Mouse (Mus musculus) liver, postnatal 0 days (tissue): Measurements from ENCODE around the gene Ssna1. TPM values are rescaled to one million over a fixed set of nuclear protein-coding genes. Genes with fewer than 3 reads are reported as not detected.

Experiments used
- ATAC-seq: fragments of 200-750 bp; cut with Nextera tagmentation; 2 replicates; pipeline ENCODE4 v1.8.0; 2017; ENCODE audit warnings: mild to moderate bottlenecking, moderate library complexity
- DNase-seq: peaks from one replicate; pipeline ENCODE4 v3.0.0-alpha.2; 2016
- H3K27ac ChIP-seq: fragments of 300-500 bp; sonication (generic); 2 replicates; pipeline ENCODE4 v1.5.1; 2014; ENCODE audit warnings: antibody characterized with exemption, moderate library complexity, mild to moderate bottlenecking, low read depth
- H3K27me3 ChIP-seq: fragments of 300-500 bp; sonication (generic); 2 replicates; pipeline ENCODE4 v1.6.1; 2014; ENCODE audit warnings: low read length, control low read depth, mixed read lengths; ENCODE audit not compliant: insufficient read depth
- H3K36me3 ChIP-seq: fragments of 300-500 bp; sonication (generic); replicated peaks from 2 replicates; pipeline ENCODE4 v1.6.1; 2014; ENCODE audit warnings: mild to moderate bottlenecking, control low read depth, low read length, moderate library complexity, mixed read lengths; ENCODE audit not compliant: insufficient read depth
- H3K4me1 ChIP-seq: fragments of 300-500 bp; sonication (generic); 2 replicates; pipeline ENCODE4 v1.6.1; 2014; ENCODE audit warnings: antibody characterized with exemption, mild to moderate bottlenecking, control low read depth; ENCODE audit not compliant: insufficient read depth
- H3K4me2 ChIP-seq: fragments of 300-500 bp; sonication (generic); 2 replicates; pipeline ENCODE4 v1.6.1; 2014; ENCODE audit warnings: low read depth, mild to moderate bottlenecking, low read length, moderate library complexity, mixed read lengths
- H3K4me3 ChIP-seq: fragments of 300-500 bp; sonication (generic); 2 replicates; pipeline ENCODE4 v1.5.1; 2014; ENCODE audit warnings: low read depth, low read length
- H3K9ac ChIP-seq: fragments of 300-500 bp; sonication (generic); replicated peaks from 2 replicates; pipeline ENCODE4 v1.6.1; 2014; ENCODE audit warnings: mild to moderate bottlenecking, moderate library complexity
- H3K9me3 ChIP-seq: fragments of 300-500 bp; sonication (generic); 2 replicates; pipeline ENCODE4 v1.6.1; 2016; ENCODE audit warnings: mild to moderate bottlenecking, control low read depth, low read length, mixed read lengths
- CTCF ChIP-seq: sonication (generic); IDR thresholded peaks from 2 replicates; pipeline ENCODE4 v1.5.1; 2016; ENCODE audit warnings: antibody characterized with exemption, low read depth
- EP300 ChIP-seq: IDR thresholded peaks from 2 replicates; pipeline ENCODE4 v1.6.1; 2016; ENCODE audit warnings: antibody characterized with exemption, low read depth, mild to moderate bottlenecking
- WGBS: fragments of 180-500 bp; shearing (Covaris S2); extraction: QIAGEN DNeasy Blood & Tissue Kit; methylation state at CpG from one replicate; pipeline ENCODE4 v1.1.7; 2014; ENCODE audit not compliant: insufficient replicate concordance; 5-methylcytosine and 5-hydroxymethylcytosine counted together
- polyA plus RNA-seq: library from polyadenylated mRNA; unstranded; fragments of >200 nt; fragmentation: Nextera tagmentation; extraction: Ambion mirVana; gene quantifications from 2 replicates; pipeline ENCODE4 v1.2.1, GENCODE M21; 2015

The Ssna1 gene
- polyA plus RNA-seq, 1 experiment from 2014 or later = 81.7 TPM

DNA sequence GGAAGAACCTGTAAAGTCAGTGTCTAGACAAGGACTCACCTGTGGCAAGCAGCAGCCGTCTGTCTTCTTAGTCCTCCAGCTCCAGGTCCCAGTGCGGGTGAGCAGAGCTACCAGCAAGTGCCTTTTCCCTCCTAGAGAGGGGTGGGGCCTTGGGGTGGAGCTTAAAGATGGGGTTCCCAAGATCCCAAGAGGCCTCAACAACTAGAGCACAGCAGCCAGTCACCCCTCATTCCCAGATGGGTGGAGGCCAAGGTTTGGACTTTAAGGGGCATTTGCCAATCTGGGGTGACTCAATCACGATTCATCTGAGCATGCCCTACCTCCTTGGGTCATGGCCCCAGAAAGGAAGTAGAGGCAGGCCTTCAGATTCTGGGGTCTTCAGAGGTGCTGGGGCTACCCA, 32.5 kb downstream of the Ssna1 start:
- DNase-seq = no peak
- H3K4me2 ChIP-seq = no peak overlapping the region
- WGBS = 83% methylated on average over 3 of the region's 3 CpGs
- no peak for TF ChIP-seq CTCF
- TF ChIP-seq EP300 = no peak
- H3K27ac ChIP-seq = no peak overlapping the region
- H3K4me1 ChIP-seq = peaks cover 23% of the 10 kb centered on the region
- H3K27me3 ChIP-seq = peaks cover 26% of the 10 kb centered on the region
- H3K9ac ChIP-seq = no peak overlapping the region
- H3K36me3 ChIP-seq = no peaks in the 10 kb centered on the region
- no peaks in the 10 kb centered on the region for H3K9me3 ChIP-seq
- no peak for ATAC-seq
- H3K4me3 ChIP-seq = no peak overlapping the region

GRCm38 (mm10) chr2:25238106-25238505, 34.1 kb downstream of the Ssna1 start:
- Histone ChIP-seq H3K9ac (no peak overlapping the region), H3K4me3 (no peak overlapping the region), H3K36me3 (no peaks in the 10 kb centered on the region), H3K9me3 (no peaks in the 10 kb centered on the region), H3K27ac (no peak overlapping the region), H3K27me3 (peaks cover 22% of the 10 kb centered on the region), H3K4me1 (peaks cover 23% of the 10 kb centered on the region), H3K4me2 (no peak overlapping the region)
- no peak for ATAC-seq
- TF ChIP-seq EP300 (no peak), CTCF (no peak)
- DNase-seq = no peak

- Histone ChIP-seq H3K4me1 (peaks cover 22% of the 10 kb centered on the region), H3K4me2 (no peak overlapping the region), H3K27ac (no peak overlapping the region), H3K36me3 (no peaks in the 10 kb centered on the region), H3K9ac (no peak overlapping the region), H3K27me3 (peaks cover 16% of the 10 kb centered on the region), H3K4me3 (no peak overlapping the region), H3K9me3 (no peaks in the 10 kb centered on the region)
- TF ChIP-seq EP300 = no peak
- TF ChIP-seq CTCF = no peak
- no peak for ATAC-seq
- 64% methylated on average over 4 of the region's 4 CpGs for WGBS
- no peak for DNase-seq
Observed at GRCm38 (mm10) chr2:25237522-25237921, 34.7 kb downstream of the Ssna1 start.

GRCm38 (mm10) chr2:25236614-25237013, 35.6 kb downstream of the Ssna1 start, which contains the start of gene Rnf224:
Gene Rnf224 (minus strand): TSS chr2:25236787.
- Histone ChIP-seq H3K27me3 (peaks cover 8% of the 10 kb centered on the region), H3K9ac (no peak within 1 kb of the TSS), H3K4me1 (peaks cover 14% of the 10 kb centered on the region), H3K4me2 (no peak within 1 kb of the TSS), H3K27ac (no peak within 1 kb of the TSS), H3K4me3 (no peak within 1 kb of the TSS), H3K9me3 (no peaks in the 10 kb centered on the region), H3K36me3 (no peaks in the 10 kb centered on the region)
- TF ChIP-seq CTCF = no peak
- no peak for TF ChIP-seq EP300
- no peak for ATAC-seq
- 39% methylated on average over 8 of the region's 8 CpGs for WGBS
- no peak for DNase-seq

DNA sequence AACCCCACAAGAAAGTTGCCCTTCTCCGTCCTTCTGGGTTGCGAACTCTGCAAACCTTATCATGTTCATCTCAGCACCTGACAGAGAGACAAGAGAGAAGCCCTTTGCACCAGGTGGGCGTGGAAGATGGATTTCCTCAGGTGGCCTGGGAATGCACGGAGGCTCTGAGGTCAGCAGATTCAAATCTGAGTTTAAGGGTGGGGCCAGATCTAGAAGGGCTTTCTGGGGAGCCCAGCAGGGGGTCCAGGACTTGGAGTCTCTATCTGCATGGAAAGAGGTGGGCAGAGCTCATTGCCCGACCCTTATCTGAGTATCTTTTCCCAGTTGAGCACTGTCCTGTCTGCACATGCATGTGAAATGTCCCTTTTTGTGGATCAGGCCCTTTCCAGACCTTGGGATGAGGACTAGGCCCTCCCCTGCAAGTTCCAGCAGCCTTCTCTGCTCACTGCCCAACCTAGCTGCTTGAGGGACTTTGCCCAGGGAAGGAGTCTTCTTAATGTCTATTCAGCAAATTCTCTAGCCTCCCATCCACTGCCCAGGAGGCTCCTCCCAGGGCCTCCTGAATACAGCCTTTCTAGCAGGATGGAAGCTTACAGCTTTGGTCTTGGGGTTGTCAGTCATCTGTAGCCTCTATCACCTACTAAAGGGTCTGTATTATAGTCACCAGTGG, 37.6 kb downstream of the Ssna1 start:
- Histone ChIP-seq H3K9me3 (no peaks in the 10 kb centered on the region), H3K9ac (no peak overlapping the region), H3K27ac (no peak overlapping the region), H3K36me3 (no peaks in the 10 kb centered on the region), H3K27me3 (no peaks in the 10 kb centered on the region), H3K4me2 (no peak overlapping the region), H3K4me3 (no peak overlapping the region), H3K4me1 (no peaks in the 10 kb centered on the region; the same call in 1 of the 2 replicates)
- DNase-seq = no peak
- no peak for ATAC-seq
- 64% methylated on average over 5 of the region's 5 CpGs for WGBS
- TF ChIP-seq CTCF (no peak), EP300 (no peak)

GRCm38 (mm10) chr2:25234050-25234449, 38.2 kb downstream of the Ssna1 start, which contains the start of gene Slc34a3:
Gene Slc34a3 (minus strand): TSS chr2:25234364.
- 60% methylated on average over 3 of the region's 3 CpGs for WGBS
- Histone ChIP-seq H3K4me3 (no peak within 1 kb of the TSS), H3K9me3 (no peaks in the 10 kb centered on the region), H3K9ac (no peak within 1 kb of the TSS), H3K36me3 (no peaks in the 10 kb centered on the region), H3K27ac (no peak within 1 kb of the TSS), H3K4me2 (no peak within 1 kb of the TSS), H3K4me1 (peaks cover under 1% of the 10 kb centered on the region; the same call in 1 of the 2 replicates), H3K27me3 (no peaks in the 10 kb centered on the region)
- TF ChIP-seq EP300 (no peak), CTCF (no peak)
- DNase-seq = no peak
- ATAC-seq = no peak
